In the genomic region with DNA sequence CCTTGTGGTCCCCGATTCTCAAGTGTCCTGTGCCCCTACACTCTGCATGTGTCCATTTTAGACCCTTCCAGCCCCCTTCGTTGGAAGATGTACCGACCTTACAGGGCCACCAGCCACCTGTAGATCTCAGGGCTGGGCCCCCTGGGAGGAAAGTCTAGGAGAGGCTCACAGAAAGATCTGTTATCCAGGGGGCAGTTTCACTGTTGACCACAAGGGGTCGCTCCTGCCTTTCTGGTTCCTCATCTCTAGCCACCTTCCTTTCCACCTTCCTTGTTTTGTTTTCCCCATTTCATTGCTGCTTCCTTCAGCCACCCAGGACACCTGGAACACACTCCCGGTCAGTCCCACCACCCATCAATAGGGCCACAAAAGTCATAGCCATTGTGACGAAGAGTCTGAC, we compare ENCODE assay signal across 8 mouse cellular contexts.
DNase-seq lines count a peak whose midpoint lies in the region; ATAC-seq and TF ChIP-seq lines count a peak whose summit lies in the region.
"Not testable (repeated sequence)": the region's sequence is repeated elsewhere in the genome, so short reads cannot be mapped to it uniquely, and the experiment has no call there.

No protein-coding gene starts in this region.

- WGBS in bone marrow, adult 2 months, result 25% methylated on average over 6 of the region's 6 CpGs

- H3K9me3 ChIP-seq in E14TG2a.4 (ENCODE audit: low read length), result not testable (repeated sequence)

- peak; percentile 35 for DNase-seq in embryo, embryonic 11.5 days (ENCODE audit: low read depth, low spot score)
- DNase-seq in kidney, postnatal 10 days, result peak; percentile 84
- peak; percentile 54 for DNase-seq in liver
- peak; percentile 72 for DNase-seq in neural tube, embryonic 10.5 days (ENCODE audit: extremely low spot score, low spot score)
- DNase-seq in testis, postnatal 10 days (ENCODE audit: low spot score), result peak; percentile 87

- TF ChIP-seq POLR2A in bone marrow, adult 2 months (IDR thresholded peaks at IDR 0.05; ENCODE audit: borderline replicate concordance, control insufficient read depth, low read depth, low read length), result not testable (repeated sequence)

- peaks cover 96% of the 10 kb centered on the region for H3K36me3 ChIP-seq in E14TG2a.4 (ENCODE audit: insufficient read depth, low read length)

- not testable (repeated sequence) for H3K4me3 ChIP-seq in E14TG2a.4 (replicated peaks; ENCODE audit: low read length); bone marrow, adult 2 months (replicated peaks; ENCODE audit: control insufficient read depth, low read depth, low read length)

- not testable (repeated sequence) for H3K27me3 ChIP-seq in E14TG2a.4 (ENCODE audit: insufficient read depth, low read length)

- peak; percentile 86 for TF ChIP-seq CTCF in E14TG2a.4 (conservative IDR thresholded peaks at IDR 0.05; ENCODE audit: low read length)
- peak; percentile 59 for TF ChIP-seq CTCF in bone marrow, adult 2 months (IDR thresholded peaks at IDR 0.05; ENCODE audit: control insufficient read depth, insufficient read depth, low read length)

- H3K4me1 ChIP-seq in E14TG2a.4 (replicated peaks; ENCODE audit: low read depth, low read length), result peaks cover 75% of the 10 kb centered on the region
- H3K4me1 ChIP-seq in bone marrow, adult 2 months (ENCODE audit: control insufficient read depth, insufficient read depth, low read length), result not testable (repeated sequence)

- 0 out of 2 replicates have a peak, but pooled peaks have one; percentile 15 for ATAC-seq in granulocyte monocyte progenitor cell, adult 5-6 weeks (replicated peaks; ENCODE audit: poor library complexity, severe bottlenecking)

- H3K27ac ChIP-seq in bone marrow, adult 2 months (ENCODE audit: control insufficient read depth, insufficient read depth, low read depth, low read length, poor library complexity), result not testable (repeated sequence)

Comparison
In these comparisons a context has a peak if more than half of its experiments do, and no peak if none do; other contexts are left out.
1. DNase-seq: peak in every context shown above with its lines; median percentile 87 in testis, postnatal 10 days; 84 in kidney, postnatal 10 days; 72 in neural tube, embryonic 10.5 days; 54 in liver; 35 in embryo, embryonic 11.5 days.